Mouse (Mus musculus): Measurements from ENCODE around the gene Casq2. TPM values are rescaled to one million over a fixed set of nuclear protein-coding genes. Genes with fewer than 3 reads are reported as not detected.
A peak's percentile ranks its signal among the peaks of the same experiment; 100 is the strongest.

The Casq2 gene
- polyA plus RNA-seq, 1 experiment = 482 TPM

GRCm38 (mm10) chr3:102063273-102064120 is 22.7 kb upstream of the Casq2 start:
- H3K79me2 ChIP-seq (ENCODE audit: control insufficient read depth, insufficient read depth) = no peaks in the 10 kb centered on the region
- no peak overlapping the region for H3K4me2 ChIP-seq (ENCODE audit: low read depth)
- no peak for TF ChIP-seq SRF (IDR thresholded peaks at IDR 0.05; ENCODE audit: control insufficient read depth, insufficient read length, low read depth)
- no peak for TF ChIP-seq POLR2AphosphoS2 (IDR thresholded peaks at IDR 0.05; ENCODE audit: insufficient read length, low read depth)
- TF ChIP-seq REST (IDR thresholded peaks at IDR 0.05; ENCODE audit: insufficient read depth, insufficient read length) = no peak
- TF ChIP-seq MYOD1 (IDR thresholded peaks at IDR 0.05; ENCODE audit: control insufficient read depth in 1 of 3, insufficient read length in 2 of 3, low read depth in 2 of 3) = peak in 2 of 3 experiments; percentile 22 to 53
- TF ChIP-seq E2F4 (IDR thresholded peaks at IDR 0.05; ENCODE audit: insufficient read depth) = no peak
- TF ChIP-seq MYOG (IDR thresholded peaks at IDR 0.05; ENCODE audit: control insufficient read depth in 1 of 3, insufficient read depth in 1 of 3, insufficient read length in 2 of 3, low read depth in 2 of 3) = peak in 2 of 3 experiments; percentile 3 to 58
- no peak for TF ChIP-seq TCF12 (IDR thresholded peaks at IDR 0.05; ENCODE audit: insufficient read depth, poor library complexity, severe bottlenecking)
- H3K4me3 ChIP-seq = no peak overlapping the region
- no peak overlapping the region for H3ac ChIP-seq (ENCODE audit: control insufficient read depth, insufficient read length)
- no peaks in the 10 kb centered on the region for H3K36me3 ChIP-seq (ENCODE audit: control insufficient read depth, insufficient read depth)
- H3K27me3 ChIP-seq (ENCODE audit: control insufficient read depth, insufficient read depth, insufficient read length) = no peaks in the 10 kb centered on the region

GRCm38 (mm10) chr3:102064566-102064965 is 21.6 kb upstream of the Casq2 start:
- no peak for TF ChIP-seq POLR2A (IDR thresholded peaks at IDR 0.05; ENCODE audit: insufficient read length, low read depth)
- no peak for TF ChIP-seq CEBPB (IDR thresholded peaks at IDR 0.05; ENCODE audit: insufficient read depth, poor library complexity, severe bottlenecking)
- no peak for TF ChIP-seq MYOD1 (IDR thresholded peaks at IDR 0.05; ENCODE audit: control insufficient read depth in 1 of 3, insufficient read length in 2 of 3, low read depth in 2 of 3)
- TF ChIP-seq SRF (IDR thresholded peaks at IDR 0.05; ENCODE audit: control insufficient read depth, insufficient read length, low read depth) = no peak
- TF ChIP-seq MAX (IDR thresholded peaks at IDR 0.05; ENCODE audit: low read depth) = no peak
- no peak for TF ChIP-seq MYOG (IDR thresholded peaks at IDR 0.05; ENCODE audit: control insufficient read depth in 1 of 3, insufficient read depth in 1 of 3, insufficient read length in 2 of 3, low read depth in 2 of 3)
- TF ChIP-seq REST (IDR thresholded peaks at IDR 0.05; ENCODE audit: insufficient read depth, insufficient read length) = no peak
- no peak for TF ChIP-seq TCF12 (IDR thresholded peaks at IDR 0.05; ENCODE audit: insufficient read depth, poor library complexity, severe bottlenecking)
- TF ChIP-seq TCF3 (IDR thresholded peaks at IDR 0.05; ENCODE audit: insufficient read length, low read depth) = no peak
- TF ChIP-seq E2F4 (IDR thresholded peaks at IDR 0.05; ENCODE audit: insufficient read depth) = no peak
- TF ChIP-seq USF1 (IDR thresholded peaks at IDR 0.05; ENCODE audit: low read depth) = no peak
- TF ChIP-seq POLR2AphosphoS2 (IDR thresholded peaks at IDR 0.05; ENCODE audit: insufficient read length, low read depth) = no peak
- Histone ChIP-seq H3K36me3 (ENCODE audit: control insufficient read depth, insufficient read depth) (no peaks in the 10 kb centered on the region), H3K79me2 (ENCODE audit: control insufficient read depth, insufficient read depth) (no peaks in the 10 kb centered on the region), H3K4me3 (no peak overlapping the region), H3K4me2 (ENCODE audit: low read depth) (no peak overlapping the region), H3ac (ENCODE audit: control insufficient read depth, insufficient read length) (no peak overlapping the region), H3K27me3 (ENCODE audit: control insufficient read depth, insufficient read depth, insufficient read length) (no peaks in the 10 kb centered on the region)

GRCm38 (mm10) chr3:102067306-102067705 is 18.9 kb upstream of the Casq2 start:
- Histone ChIP-seq H3K4me2 (ENCODE audit: low read depth) (no peak overlapping the region), H3K4me3 (no peak overlapping the region)
- no peak for TF ChIP-seq E2F4 (IDR thresholded peaks at IDR 0.05; ENCODE audit: insufficient read depth)
- TF ChIP-seq MYOD1 (IDR thresholded peaks at IDR 0.05; ENCODE audit: control insufficient read depth in 1 of 3, insufficient read length in 2 of 3, low read depth in 2 of 3) = no peak
- TF ChIP-seq MAX (IDR thresholded peaks at IDR 0.05; ENCODE audit: low read depth) = no peak
- no peak for TF ChIP-seq REST (IDR thresholded peaks at IDR 0.05; ENCODE audit: insufficient read depth, insufficient read length)
- no peak for TF ChIP-seq USF1 (IDR thresholded peaks at IDR 0.05; ENCODE audit: low read depth)
- no peak for TF ChIP-seq MYOG (IDR thresholded peaks at IDR 0.05; ENCODE audit: control insufficient read depth in 1 of 3, insufficient read depth in 1 of 3, insufficient read length in 2 of 3, low read depth in 2 of 3)
- TF ChIP-seq SRF (IDR thresholded peaks at IDR 0.05; ENCODE audit: control insufficient read depth, insufficient read length, low read depth) = no peak
- no peak for TF ChIP-seq POLR2AphosphoS2 (IDR thresholded peaks at IDR 0.05; ENCODE audit: insufficient read length, low read depth)
- TF ChIP-seq POLR2A (IDR thresholded peaks at IDR 0.05; ENCODE audit: insufficient read length, low read depth) = no peak
- no peak for TF ChIP-seq CEBPB (IDR thresholded peaks at IDR 0.05; ENCODE audit: insufficient read depth, poor library complexity, severe bottlenecking)
- no peak for TF ChIP-seq TCF3 (IDR thresholded peaks at IDR 0.05; ENCODE audit: insufficient read length, low read depth)
- no peak for TF ChIP-seq TCF12 (IDR thresholded peaks at IDR 0.05; ENCODE audit: insufficient read depth, poor library complexity, severe bottlenecking)

GRCm38 (mm10) chr3:102067861-102068260 is 18.4 kb upstream of the Casq2 start:
- TF ChIP-seq MYOG (IDR thresholded peaks at IDR 0.05; ENCODE audit: control insufficient read depth in 1 of 3, insufficient read depth in 1 of 3, insufficient read length in 2 of 3, low read depth in 2 of 3) (no peak), POLR2A (IDR thresholded peaks at IDR 0.05; ENCODE audit: insufficient read length, low read depth) (no peak), E2F4 (IDR thresholded peaks at IDR 0.05; ENCODE audit: insufficient read depth) (no peak), MAX (IDR thresholded peaks at IDR 0.05; ENCODE audit: low read depth) (no peak), POLR2AphosphoS2 (IDR thresholded peaks at IDR 0.05; ENCODE audit: insufficient read length, low read depth) (no peak), CEBPB (IDR thresholded peaks at IDR 0.05; ENCODE audit: insufficient read depth, poor library complexity, severe bottlenecking) (no peak), SRF (IDR thresholded peaks at IDR 0.05; ENCODE audit: control insufficient read depth, insufficient read length, low read depth) (no peak), TCF3 (IDR thresholded peaks at IDR 0.05; ENCODE audit: insufficient read length, low read depth) (no peak), MYOD1 (IDR thresholded peaks at IDR 0.05; ENCODE audit: control insufficient read depth in 1 of 3, insufficient read length in 2 of 3, low read depth in 2 of 3) (no peak), TCF12 (IDR thresholded peaks at IDR 0.05; ENCODE audit: insufficient read depth, poor library complexity, severe bottlenecking) (no peak), USF1 (IDR thresholded peaks at IDR 0.05; ENCODE audit: low read depth) (no peak), REST (IDR thresholded peaks at IDR 0.05; ENCODE audit: insufficient read depth, insufficient read length) (no peak)
- no peaks in the 10 kb centered on the region for H3K27me3 ChIP-seq (ENCODE audit: control insufficient read depth, insufficient read depth, insufficient read length)
- H3K36me3 ChIP-seq (ENCODE audit: control insufficient read depth, insufficient read depth) = no peaks in the 10 kb centered on the region
- H3K4me3 ChIP-seq = no peak overlapping the region
- no peak overlapping the region for H3ac ChIP-seq (ENCODE audit: control insufficient read depth, insufficient read length)
- H3K4me2 ChIP-seq (ENCODE audit: low read depth) = no peak overlapping the region
- H3K79me2 ChIP-seq (ENCODE audit: control insufficient read depth, insufficient read depth) = no peaks in the 10 kb centered on the region

More at GRCm38 (mm10) chr3:102067306-102067705, 18.9 kb upstream of the Casq2 start:
- Histone ChIP-seq H3K36me3 (ENCODE audit: control insufficient read depth, insufficient read depth) (no peaks in the 10 kb centered on the region), H3ac (ENCODE audit: control insufficient read depth, insufficient read length) (no peak overlapping the region), H3K79me2 (ENCODE audit: control insufficient read depth, insufficient read depth) (no peaks in the 10 kb centered on the region), H3K27me3 (ENCODE audit: control insufficient read depth, insufficient read depth, insufficient read length) (no peaks in the 10 kb centered on the region)

All from myocyte (in vitro differentiated cells).